Mouse (Mus musculus) ES-E14 (cell line): ENCODE results near the gene Tmem39a. TPM values are rescaled to one million over a fixed set of nuclear protein-coding genes. Genes with fewer than 3 reads are reported as not detected.

ENCODE experiments used
- DNase-seq: peaks from one replicate; pipeline ENCODE4 v3.0.0-alpha.2; 2013; ENCODE audit warnings: low read depth, low spot score
- H3K27ac ChIP-seq: 2 replicates; pipeline ENCODE4 v1.5.1; 2012; ENCODE audit warnings: low read depth, mild to moderate bottlenecking, low read length, moderate library complexity, mixed read lengths; ENCODE audit not compliant: poor library complexity, insufficient read depth, severe bottlenecking
- H3K36me3 ChIP-seq: 2 replicates; pipeline ENCODE4 v1.6.1; 2012; ENCODE audit warnings: mild to moderate bottlenecking, low read length, moderate library complexity, mixed read lengths; ENCODE audit not compliant: control insufficient read depth, poor library complexity, insufficient read depth, severe bottlenecking
- H3K4me1 ChIP-seq, 2 experiments: fragments of 150-350 bp in 1 of 2; sonication (generic) in 1 of 2; 2 replicates each; pipeline ENCODE4 v1.6.1; 2012; ENCODE audit warnings: low read length in 2 of 2, mild to moderate bottlenecking in 1 of 2, mixed read lengths in 1 of 2; ENCODE audit not compliant: control insufficient read depth in 2 of 2, insufficient read depth in 2 of 2, poor library complexity in 1 of 2
- H3K4me3 ChIP-seq, 2 experiments: fragments of 150-350 bp in 1 of 2; sonication (generic) in 1 of 2; 2 replicates each; pipeline ENCODE4 v1.5.1; 2012; ENCODE audit warnings: low read length in 2 of 2, low read depth in 1 of 2, mild to moderate bottlenecking in 1 of 2, mixed read lengths in 1 of 2; ENCODE audit not compliant: insufficient read depth in 1 of 2, poor library complexity in 1 of 2, severe bottlenecking in 1 of 2
- H3K9ac ChIP-seq: 2 replicates; pipeline ENCODE4 v1.6.1; 2012; ENCODE audit warnings: low read depth, mild to moderate bottlenecking, low read length, mixed read lengths; ENCODE audit not compliant: poor library complexity, insufficient read depth, severe bottlenecking
- H3K9me3 ChIP-seq: fragments of 150-350 bp; sonication (generic); 2 replicates; pipeline ENCODE4 v1.6.1; 2012; ENCODE audit warnings: low read depth, mild to moderate bottlenecking, low read length; ENCODE audit not compliant: control insufficient read depth, insufficient read depth
- CHD2 ChIP-seq: IDR thresholded peaks from 2 replicates; pipeline ENCODE4 v1.6.1; 2014; ENCODE audit warnings: mild to moderate bottlenecking, low read depth, low read length, inconsistent platforms
- HCFC1 ChIP-seq: IDR thresholded peaks from 2 replicates; pipeline ENCODE4 v1.6.1; 2012; ENCODE audit warnings: low read length, inconsistent platforms, borderline replicate concordance; ENCODE audit not compliant: insufficient read depth
- MAFK ChIP-seq: IDR thresholded peaks from 2 replicates; pipeline ENCODE4 v1.6.1; 2014; ENCODE audit warnings: mild to moderate bottlenecking, low read depth, low read length, inconsistent platforms; ENCODE audit not compliant: insufficient read depth
- ZC3H11A ChIP-seq: IDR thresholded peaks from 2 replicates; pipeline ENCODE4 v1.6.1; 2012; ENCODE audit warnings: low read depth, mild to moderate bottlenecking, inconsistent platforms, low read length, borderline replicate concordance
- ZNF384 ChIP-seq: IDR thresholded peaks from 2 replicates; pipeline ENCODE4 v1.6.1; 2012; ENCODE audit warnings: low read depth, low read length, inconsistent platforms
- in situ Hi-C, 2 experiments: fragments of 600-800 bp; cut with MboI; formaldehyde crosslinking; loops; one replicate each; pipeline ENCODE4 v1.15.1; 2025; ENCODE audit warnings: low sequenced_read_pairs in 2 of 2, inconsistent platforms in 1 of 2; ENCODE audit not compliant: unreplicated experiment in 2 of 2
- total RNA-seq: library from RNA; depleted of rRNA; stranded (reverse); fragments of 300-350 nt; gene quantifications from 2 replicates; pipeline ENCODE4 v1.2.3, GENCODE M21; 2012

The Tmem39a gene
- total RNA-seq, 1 experiment, result 124 TPM

DNA sequence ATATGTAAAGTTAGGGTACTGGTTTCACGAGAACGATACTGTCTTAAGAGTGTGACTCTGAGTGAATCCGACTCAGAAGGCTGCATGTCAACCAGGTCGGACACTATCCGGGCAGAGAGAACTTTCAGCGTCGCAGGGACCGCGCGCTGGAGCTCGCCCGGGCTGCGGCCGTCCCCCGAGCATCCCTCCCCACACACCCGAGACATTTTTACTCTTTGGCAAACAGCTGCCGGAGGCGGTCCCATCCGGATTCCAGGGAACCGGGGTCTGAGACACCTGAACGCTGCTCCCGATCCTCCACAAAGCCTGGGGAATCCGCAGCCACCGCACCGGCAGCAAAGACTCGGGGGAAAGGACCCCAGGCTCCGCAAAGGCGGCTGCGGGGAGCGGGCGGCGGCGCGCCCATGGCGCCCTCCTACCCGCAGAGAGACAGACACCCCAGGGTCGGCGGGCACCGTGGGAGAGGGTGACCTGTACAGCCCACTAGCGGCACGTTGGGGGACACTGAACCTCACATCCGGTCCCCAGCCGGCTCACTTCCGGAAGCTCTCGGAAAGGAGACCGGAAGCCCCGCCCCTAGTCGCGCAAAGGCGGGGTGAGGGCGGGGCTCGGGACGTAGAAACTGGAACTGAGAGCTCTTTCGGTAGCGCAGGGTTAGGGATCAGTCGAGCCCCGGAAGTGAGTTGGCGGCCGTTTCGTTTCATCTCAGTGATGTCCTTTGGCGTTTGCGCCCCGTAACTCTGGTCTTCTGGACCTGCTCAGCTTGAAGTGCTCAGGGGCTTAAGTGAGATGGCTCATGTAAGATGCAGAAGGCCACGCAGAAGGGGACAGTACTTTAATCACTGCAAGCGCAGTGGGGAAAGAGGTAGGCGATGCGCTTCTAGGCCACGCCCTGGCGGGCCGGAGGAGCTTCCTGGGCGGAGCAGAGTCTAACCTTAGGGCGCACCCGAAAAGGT, 36.1 kb upstream of the Tmem39a start, which contains the start of gene Timmdc1:
Gene Timmdc1 (minus strand): TSS at position 535 of the 956 bp plus-strand sequence.
- in situ Hi-C loops, result no loop called here

GRCm38 (mm10) chr16:38526264-38526663, 32.2 kb upstream of the Tmem39a start:
- Histone ChIP-seq H3K4me1 (no peaks in the 10 kb centered on the region), H3K4me3 (no peak overlapping the region), H3K27ac (no peak overlapping the region), H3K9ac (no peak overlapping the region), H3K36me3 (peaks cover 30% of the 10 kb centered on the region), H3K9me3 (no peaks in the 10 kb centered on the region)
- DNase-seq, result no peak
- TF ChIP-seq HCFC1, result no peak
- in situ Hi-C loops, result no loop called here

More for the DNA sequence above, 36.1 kb upstream of the Tmem39a start, which contains the start of gene Timmdc1:
- Histone ChIP-seq H3K9ac (peak within 1 kb of the TSS; percentile 97), H3K4me1 (no peaks in the 10 kb centered on the region), H3K27ac (peak within 1 kb of the TSS; percentile 95), H3K4me3 (peak within 1 kb of the TSS; percentile 84 to 91), H3K36me3 (peaks cover 14% of the 10 kb centered on the region), H3K9me3 (no peaks in the 10 kb centered on the region)
- DNase-seq, result peak; percentile 89
- no peak for TF ChIP-seq CHD2
- no peak for TF ChIP-seq ZC3H11A
- TF ChIP-seq HCFC1, result peak; percentile 48; the same call in 1 of the 2 replicates
- no peak for TF ChIP-seq MAFK
- TF ChIP-seq ZNF384, result no peak

DNA sequence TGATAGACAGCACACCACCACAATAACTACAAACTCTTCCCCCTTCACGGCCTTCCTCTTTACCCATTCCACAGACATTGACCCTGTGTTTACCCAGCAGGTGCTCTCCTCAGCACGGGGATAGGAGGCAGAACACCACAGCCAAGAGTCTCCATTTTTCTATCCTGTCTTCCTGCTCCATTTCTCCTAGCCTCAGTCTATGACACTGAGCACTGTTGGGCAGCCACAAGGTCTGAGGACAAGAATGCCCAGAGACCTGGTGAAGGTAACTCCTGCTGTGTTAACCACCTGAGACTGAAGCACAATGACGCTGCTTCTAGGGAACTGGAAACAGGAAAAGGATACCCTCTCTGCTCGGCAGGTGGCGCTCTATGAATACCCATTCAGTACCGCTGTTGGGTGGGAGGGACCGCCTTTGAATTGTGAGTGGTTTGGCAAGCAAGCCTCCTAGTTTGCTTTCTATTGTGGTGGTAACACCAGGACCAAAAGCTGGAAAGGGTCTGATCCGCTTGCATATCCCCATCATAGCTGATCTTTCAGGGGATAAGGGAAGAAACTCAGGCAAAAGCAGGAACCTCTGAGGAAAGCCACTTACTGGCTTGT, 21.9 kb upstream of the Tmem39a start:
- Histone ChIP-seq H3K27ac (no peak overlapping the region), H3K36me3 (peaks cover 44% of the 10 kb centered on the region), H3K4me1 (peaks cover 6 to 8% of the 10 kb centered on the region in 2 experiments), H3K4me3 (no peak overlapping the region), H3K9ac (no peak overlapping the region), H3K9me3 (no peaks in the 10 kb centered on the region)
- peak; percentile 91 for DNase-seq
- TF ChIP-seq CHD2, result no peak
- TF ChIP-seq ZNF384, result no peak
- 0 out of 2 replicates have a peak, but pooled peaks have one; percentile 35 for TF ChIP-seq HCFC1
- peak; percentile 50; the same call in 1 of the 2 replicates for TF ChIP-seq ZC3H11A
- TF ChIP-seq MAFK, result no peak
- in situ Hi-C loops, result no loop called here

DNA sequence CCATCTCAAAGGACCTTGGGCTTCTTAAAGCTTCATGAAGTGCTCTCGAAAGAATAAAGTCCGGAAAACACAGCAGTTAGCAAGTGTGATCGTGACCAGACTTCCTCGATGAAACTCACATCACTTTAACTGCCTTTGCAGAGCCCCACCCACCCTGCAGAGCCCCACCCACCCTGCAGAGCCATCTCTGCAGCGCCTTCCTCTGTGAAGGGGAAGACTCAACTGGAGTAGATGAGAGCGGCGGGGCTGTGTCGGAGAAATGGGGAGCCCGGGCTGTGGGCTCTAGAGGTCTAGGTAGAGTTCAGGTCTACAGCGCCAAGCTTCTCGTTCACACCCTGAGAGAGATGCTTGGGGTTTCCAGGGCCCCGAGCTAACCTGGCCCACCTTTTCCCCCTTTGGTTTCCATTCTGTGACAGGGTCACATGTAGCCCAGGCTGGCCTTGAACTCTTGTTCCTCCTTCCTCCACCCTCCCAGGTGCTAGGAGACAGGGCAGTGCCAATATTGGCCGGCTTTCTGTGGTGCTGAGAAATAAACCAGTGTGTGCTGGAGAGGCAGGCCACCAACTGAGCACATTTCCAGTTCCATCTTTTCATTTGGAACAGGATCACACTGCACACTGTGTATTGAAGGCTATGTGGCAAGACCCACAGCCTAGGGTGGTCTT, 19.6 kb upstream of the Tmem39a start:
- no peak for DNase-seq
- TF ChIP-seq MAFK (no peak), HCFC1 (no peak), ZNF384 (no peak), ZC3H11A (no peak), CHD2 (no peak)
- H3K36me3 ChIP-seq, result peaks cover 43% of the 10 kb centered on the region
- peaks cover 6 to 8% of the 10 kb centered on the region in 2 experiments for H3K4me1 ChIP-seq
- 0 out of 4 replicates have a peak overlapping the region, but pooled peaks of 1 of the 2 experiments have one; percentile 8 for H3K4me3 ChIP-seq
- H3K9ac ChIP-seq, result no peak overlapping the region
- no peaks in the 10 kb centered on the region for H3K9me3 ChIP-seq
- in situ Hi-C loops, result no loop called here
- peak overlapping the region; percentile 28; the same call in 1 of the 2 replicates for H3K27ac ChIP-seq
